Mouse (Mus musculus): ENCODE data around the gene Elavl4. TPM values are rescaled to one million over a fixed set of nuclear protein-coding genes. Genes with fewer than 3 reads are reported as not detected.
A peak's percentile ranks its signal among the peaks of the same experiment; 100 is the strongest.

Gene Elavl4
- polyA plus RNA-seq, 1 experiment: 69.5 TPM

DNA sequence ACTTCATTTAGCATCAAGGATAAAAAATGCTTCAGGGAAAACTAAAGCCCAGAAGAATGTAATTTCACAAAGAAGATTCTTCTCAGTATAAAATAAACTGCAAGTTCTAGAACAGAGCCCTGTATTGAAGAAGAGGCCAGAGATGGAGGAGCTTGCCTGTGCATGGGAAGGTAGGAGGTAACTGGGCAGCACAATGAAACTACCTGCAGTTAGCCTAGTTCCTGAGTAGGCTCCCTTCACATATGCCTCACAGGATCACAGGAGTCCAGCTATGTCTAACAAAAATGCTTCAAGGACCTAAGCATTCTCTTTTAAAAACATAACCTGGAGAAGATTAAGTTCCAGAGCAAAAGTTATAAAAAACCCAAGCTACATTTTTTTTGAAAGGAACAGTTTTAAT lies 122.5 kb downstream of the Elavl4 start:
- Histone ChIP-seq H3K4me1 (ENCODE audit: control insufficient read depth, insufficient read depth, low read length) (peaks cover 3% of the 10 kb centered on the region; the same call in 1 of the 2 replicates), H3K4me3 (replicated peaks; ENCODE audit: insufficient read depth, low read depth, low read length) (no peak overlapping the region), H3K27me3 (ENCODE audit: control insufficient read depth, insufficient read depth, low read length) (no peaks in the 10 kb centered on the region), H3K27ac (ENCODE audit: insufficient read depth, low read length) (no peak overlapping the region)
- no peak for DNase-seq
- TF ChIP-seq POLR2A (IDR thresholded peaks at IDR 0.05; ENCODE audit: borderline replicate concordance, insufficient read depth, low read length): no peak
- TF ChIP-seq CTCF (IDR thresholded peaks at IDR 0.05; ENCODE audit: borderline replicate concordance, insufficient read depth, low read depth, low read length): no peak

DNA sequence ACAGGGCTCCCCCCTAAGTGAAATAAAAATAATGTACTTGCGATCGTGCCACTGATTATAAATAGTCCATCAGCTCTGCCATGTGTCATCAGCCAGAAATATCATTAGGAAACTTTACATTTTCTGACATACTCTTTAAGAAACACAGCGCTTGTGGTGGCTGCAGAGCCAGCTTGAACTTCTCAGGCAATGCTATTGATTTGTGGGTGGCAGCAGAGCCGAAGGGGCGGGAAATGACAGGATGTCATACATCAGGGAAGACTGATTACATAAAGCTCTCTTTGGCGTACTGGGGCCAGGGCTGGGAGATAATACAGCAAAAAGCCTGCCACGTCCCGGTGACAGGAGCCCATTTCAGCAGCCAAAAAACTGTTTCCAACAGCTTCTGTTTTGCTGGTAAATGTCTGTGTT lies 124.1 kb downstream of the Elavl4 start:
- DNase-seq: peak; percentile 31 to 38
- Histone ChIP-seq H3K4me1 (ENCODE audit: control insufficient read depth, insufficient read depth, low read length) (peaks cover 3% of the 10 kb centered on the region; the same call in 1 of the 2 replicates), H3K4me3 (replicated peaks; ENCODE audit: insufficient read depth, low read depth, low read length) (no peak overlapping the region), H3K27me3 (ENCODE audit: control insufficient read depth, insufficient read depth, low read length) (no peaks in the 10 kb centered on the region), H3K27ac (ENCODE audit: insufficient read depth, low read length) (no peak overlapping the region)
- 51% methylated on average over 8 of the region's 8 CpGs for WGBS
- no peak for TF ChIP-seq CTCF (IDR thresholded peaks at IDR 0.05; ENCODE audit: borderline replicate concordance, insufficient read depth, low read depth, low read length)
- no peak for TF ChIP-seq POLR2A (IDR thresholded peaks at IDR 0.05; ENCODE audit: borderline replicate concordance, insufficient read depth, low read length)

GRCm38 (mm10) chr4:110225492-110225891 lies 126.2 kb downstream of the Elavl4 start:
- Histone ChIP-seq H3K4me3 (replicated peaks; ENCODE audit: insufficient read depth, low read depth, low read length) (no peak overlapping the region), H3K27me3 (ENCODE audit: control insufficient read depth, insufficient read depth, low read length) (no peaks in the 10 kb centered on the region), H3K4me1 (ENCODE audit: control insufficient read depth, insufficient read depth, low read length) (peaks cover 3% of the 10 kb centered on the region; the same call in 1 of the 2 replicates), H3K27ac (ENCODE audit: insufficient read depth, low read length) (no peak overlapping the region)
- TF ChIP-seq CTCF (IDR thresholded peaks at IDR 0.05; ENCODE audit: borderline replicate concordance, insufficient read depth, low read depth, low read length): no peak
- TF ChIP-seq POLR2A (IDR thresholded peaks at IDR 0.05; ENCODE audit: borderline replicate concordance, insufficient read depth, low read length): no peak
- peak; percentile 26 to 31 for DNase-seq
- 82% methylated on average over 10 of the region's 10 CpGs for WGBS

DNA sequence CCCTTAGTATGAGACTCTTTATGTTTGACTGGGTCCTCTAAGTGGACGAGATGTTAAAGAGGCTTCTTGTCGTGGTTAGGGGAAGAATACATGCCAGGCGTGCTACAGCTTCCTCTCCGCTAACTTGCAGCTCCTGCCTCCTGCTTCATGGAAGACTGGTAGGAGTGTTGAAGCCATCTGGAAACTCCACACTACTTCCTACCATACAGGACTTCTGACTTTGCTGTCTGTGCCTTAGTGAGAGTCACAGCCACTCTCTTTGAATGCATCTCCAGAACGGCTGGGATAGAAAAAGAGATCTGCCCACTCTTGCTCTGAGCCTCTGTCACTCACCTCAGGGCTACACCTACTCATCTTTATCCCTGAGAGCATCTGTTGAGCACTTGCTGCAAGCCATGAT lies 132.9 kb downstream of the Elavl4 start:
- 85% methylated on average over 5 of the region's 5 CpGs for whole genome bisulfite sequencing
- no peak for DNase-seq
- TF ChIP-seq POLR2A (IDR thresholded peaks at IDR 0.05; ENCODE audit: borderline replicate concordance, insufficient read depth, low read length) (no peak), CTCF (IDR thresholded peaks at IDR 0.05; ENCODE audit: borderline replicate concordance, insufficient read depth, low read depth, low read length) (no peak)
- peaks cover 3% of the 10 kb centered on the region; the same call in 1 of the 2 replicates for H3K4me1 ChIP-seq (ENCODE audit: control insufficient read depth, insufficient read depth, low read length)
- H3K4me3 ChIP-seq (replicated peaks; ENCODE audit: insufficient read depth, low read depth, low read length): no peak overlapping the region
- H3K27me3 ChIP-seq (ENCODE audit: control insufficient read depth, insufficient read depth, low read length): no peaks in the 10 kb centered on the region
- H3K27ac ChIP-seq (ENCODE audit: insufficient read depth, low read length): no peak overlapping the region

DNA sequence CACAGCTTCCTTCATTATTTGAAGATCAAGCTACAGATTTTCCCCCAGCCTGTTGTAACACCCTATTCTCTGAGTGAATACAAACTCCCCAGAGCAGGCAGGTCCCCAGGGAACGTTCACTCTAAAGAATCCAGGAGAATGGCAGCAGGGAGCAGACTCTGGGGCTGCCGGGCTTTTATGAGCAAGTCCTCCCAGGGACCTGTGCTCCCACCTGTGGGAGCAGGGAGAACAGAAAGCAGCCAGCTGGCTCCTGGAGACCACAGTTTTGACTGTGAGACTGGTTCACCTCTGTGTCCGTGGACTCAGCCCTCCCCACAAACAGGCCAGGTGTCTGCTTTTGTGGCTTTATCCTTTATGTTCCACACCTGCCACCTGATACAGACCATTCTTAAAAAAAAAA lies 134.2 kb downstream of the Elavl4 start:
- Histone ChIP-seq H3K4me3 (replicated peaks; ENCODE audit: insufficient read depth, low read depth, low read length) (no peak overlapping the region), H3K27me3 (ENCODE audit: control insufficient read depth, insufficient read depth, low read length) (no peaks in the 10 kb centered on the region), H3K4me1 (ENCODE audit: control insufficient read depth, insufficient read depth, low read length) (peaks cover 3% of the 10 kb centered on the region; the same call in 1 of the 2 replicates), H3K27ac (ENCODE audit: insufficient read depth, low read length) (no peak overlapping the region)
- 49% methylated on average over 3 of the region's 3 CpGs for WGBS
- TF ChIP-seq CTCF (IDR thresholded peaks at IDR 0.05; ENCODE audit: borderline replicate concordance, insufficient read depth, low read depth, low read length) (no peak), POLR2A (IDR thresholded peaks at IDR 0.05; ENCODE audit: borderline replicate concordance, insufficient read depth, low read length) (no peak)
- DNase-seq: no peak

DNA sequence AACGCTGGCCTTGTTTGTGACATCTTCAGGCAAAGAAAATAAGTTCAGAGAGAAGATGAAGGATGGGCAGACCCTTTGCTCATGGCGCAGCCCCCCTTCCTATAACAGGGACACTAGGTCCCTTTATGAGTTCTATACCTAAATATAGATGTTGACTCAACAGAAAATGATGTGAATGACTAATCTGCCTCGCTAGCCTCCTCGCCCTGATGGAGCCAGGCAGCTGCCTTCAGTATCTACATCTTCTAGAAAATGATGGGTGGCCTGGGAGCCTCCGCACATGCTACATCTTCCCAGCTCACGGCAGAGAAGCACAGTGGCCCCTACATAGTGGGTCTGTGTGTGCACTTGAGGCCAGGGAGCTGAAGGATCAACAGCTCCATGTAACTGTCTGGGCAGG lies 137.2 kb downstream of the Elavl4 start:
- H3K4me1 ChIP-seq (ENCODE audit: control insufficient read depth, insufficient read depth, low read length): peaks cover 3% of the 10 kb centered on the region; the same call in 1 of the 2 replicates
- TF ChIP-seq CTCF (IDR thresholded peaks at IDR 0.05; ENCODE audit: borderline replicate concordance, insufficient read depth, low read depth, low read length): no peak
- TF ChIP-seq POLR2A (IDR thresholded peaks at IDR 0.05; ENCODE audit: borderline replicate concordance, insufficient read depth, low read length): no peak
- H3K27me3 ChIP-seq (ENCODE audit: control insufficient read depth, insufficient read depth, low read length): no peaks in the 10 kb centered on the region
- DNase-seq: no peak
- no peak overlapping the region for H3K27ac ChIP-seq (ENCODE audit: insufficient read depth, low read length)
- no peak overlapping the region for H3K4me3 ChIP-seq (replicated peaks; ENCODE audit: insufficient read depth, low read depth, low read length)
- 97% methylated on average over 6 of the region's 6 CpGs for WGBS

DNA sequence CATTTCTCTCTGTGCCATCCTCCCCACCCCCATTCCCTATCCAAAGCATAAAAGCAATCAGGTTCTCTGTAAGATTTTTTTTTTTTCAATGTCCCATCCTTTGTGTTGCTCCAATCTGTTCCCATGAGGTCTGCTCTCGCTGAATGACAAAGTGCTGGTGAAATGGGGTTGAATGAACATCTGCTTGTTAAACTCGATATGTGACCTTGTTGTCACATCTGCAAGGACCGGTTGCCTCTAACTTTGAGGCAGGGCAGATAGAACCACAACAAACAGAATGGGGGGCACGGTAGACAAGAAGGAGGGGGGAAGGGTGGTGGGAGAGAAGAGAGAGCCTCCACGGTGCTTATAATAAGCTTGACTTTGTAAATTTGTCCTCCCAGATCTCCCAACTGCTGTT lies 138.0 kb downstream of the Elavl4 start:
- WGBS: 64% methylated on average over 5 of the region's 5 CpGs
- TF ChIP-seq POLR2A (IDR thresholded peaks at IDR 0.05; ENCODE audit: borderline replicate concordance, insufficient read depth, low read length) (no peak), CTCF (IDR thresholded peaks at IDR 0.05; ENCODE audit: borderline replicate concordance, insufficient read depth, low read depth, low read length) (no peak)
- no peak for DNase-seq
- H3K4me1 ChIP-seq (ENCODE audit: control insufficient read depth, insufficient read depth, low read length): peaks cover 3% of the 10 kb centered on the region; the same call in 1 of the 2 replicates
- H3K27ac ChIP-seq (ENCODE audit: insufficient read depth, low read length): no peak overlapping the region
- H3K4me3 ChIP-seq (replicated peaks; ENCODE audit: insufficient read depth, low read depth, low read length): no peak overlapping the region
- H3K27me3 ChIP-seq (ENCODE audit: control insufficient read depth, insufficient read depth, low read length): no peaks in the 10 kb centered on the region

DNA sequence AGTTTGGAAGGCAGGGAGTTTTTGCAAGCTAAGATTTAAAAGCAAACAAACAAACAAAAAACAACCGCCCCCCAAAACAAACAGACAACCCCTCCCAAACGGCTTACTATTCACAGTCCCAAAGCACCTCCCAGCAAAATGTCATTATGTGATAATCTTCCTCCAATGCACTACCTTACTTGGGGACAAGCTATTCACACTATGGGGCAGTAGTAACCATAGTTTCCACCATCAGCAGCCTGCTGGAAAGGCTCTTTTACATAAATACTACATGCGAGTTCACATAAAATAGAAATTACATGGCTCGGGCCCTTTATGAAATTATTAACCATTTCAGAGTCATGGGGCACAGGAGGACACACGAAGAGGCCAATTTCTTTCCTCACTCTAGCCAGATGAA lies 141.5 kb downstream of the Elavl4 start:
- no peak overlapping the region for H3K27ac ChIP-seq (ENCODE audit: insufficient read depth, low read length)
- 58% methylated on average over 5 of the region's 5 CpGs for WGBS
- TF ChIP-seq POLR2A (IDR thresholded peaks at IDR 0.05; ENCODE audit: borderline replicate concordance, insufficient read depth, low read length) (no peak), CTCF (IDR thresholded peaks at IDR 0.05; ENCODE audit: borderline replicate concordance, insufficient read depth, low read depth, low read length) (no peak)
- H3K4me3 ChIP-seq (replicated peaks; ENCODE audit: insufficient read depth, low read depth, low read length): no peak overlapping the region
- no peaks in the 10 kb centered on the region for H3K27me3 ChIP-seq (ENCODE audit: control insufficient read depth, insufficient read depth, low read length)
- H3K4me1 ChIP-seq (ENCODE audit: control insufficient read depth, insufficient read depth, low read length): no peaks in the 10 kb centered on the region
- no peak for DNase-seq

All from cerebellum, adult 2 months (tissue).